Mouse (Mus musculus) kidney, adult 8-10 months (tissue): Measurements from ENCODE around the gene Dpy19l3.

ENCODE experiments used
- DNase-seq, 2 experiments: peaks; one replicate each; pipeline ENCODE4 v3.0.0; 2022

Gene Dpy19l3

DNA sequence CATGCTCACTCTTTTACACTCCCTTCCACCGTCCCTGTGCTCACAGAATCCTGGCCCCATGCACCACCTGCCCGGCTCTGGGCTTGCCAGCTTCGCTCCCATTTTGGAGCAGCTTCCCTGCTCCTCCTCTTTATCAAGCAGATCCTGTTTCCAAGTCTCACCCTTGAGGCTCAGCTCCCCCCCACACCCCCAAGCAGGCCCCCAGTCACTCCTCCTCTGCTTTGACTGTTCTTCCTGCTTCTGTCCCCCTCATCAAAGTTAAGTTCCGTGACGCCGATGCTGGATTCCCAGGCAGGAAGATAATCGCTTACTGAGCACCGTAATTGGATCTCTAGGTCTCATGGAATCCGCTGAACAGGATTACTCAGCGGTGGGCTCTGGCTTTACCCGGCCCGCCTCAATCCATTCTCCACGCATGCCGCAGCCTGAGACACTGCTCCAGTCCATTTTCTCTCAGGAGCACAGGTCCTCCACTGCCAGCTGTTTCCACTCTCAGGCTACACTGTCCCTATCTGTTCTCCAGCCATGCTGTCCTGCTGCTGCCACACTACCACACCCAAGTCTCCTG is 6.8 kb downstream of the Dpy19l3 start:
- DNase-seq: no peak

DNA sequence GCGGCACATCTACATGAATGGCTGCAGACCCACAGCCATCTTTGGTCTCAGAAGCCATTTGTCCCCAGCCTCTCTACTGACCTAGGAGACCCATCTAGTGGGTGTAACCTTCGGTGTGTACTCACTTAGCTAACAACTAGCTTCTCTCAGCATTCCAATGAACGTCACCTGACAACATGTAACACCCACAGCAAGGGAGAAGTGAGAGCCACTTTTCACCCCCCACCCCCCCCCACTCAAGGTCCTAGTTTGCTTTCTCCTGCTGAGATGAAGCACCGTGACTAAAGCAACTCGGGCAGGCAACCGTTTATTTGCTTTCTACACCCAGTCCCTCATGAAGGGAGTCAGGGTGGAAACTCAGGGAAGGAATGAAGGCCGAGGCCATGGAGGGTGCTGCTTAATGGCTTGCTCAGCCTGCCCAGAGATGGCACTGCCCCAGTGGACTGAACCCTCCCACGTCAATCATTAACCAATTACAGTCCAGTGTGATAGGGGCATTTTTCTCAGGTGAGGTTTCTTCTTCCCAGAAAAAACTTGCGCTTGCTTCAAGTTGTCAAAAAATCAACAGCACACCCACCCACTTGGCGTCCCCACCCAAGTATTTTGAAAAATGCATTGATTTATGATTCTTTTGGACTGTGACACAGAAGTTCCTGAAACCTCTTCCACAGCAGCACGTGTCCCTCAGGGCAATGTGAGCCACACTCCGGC is 7.4 kb downstream of the Dpy19l3 start:
- peak; percentile 25 to 30 for DNase-seq

DNA sequence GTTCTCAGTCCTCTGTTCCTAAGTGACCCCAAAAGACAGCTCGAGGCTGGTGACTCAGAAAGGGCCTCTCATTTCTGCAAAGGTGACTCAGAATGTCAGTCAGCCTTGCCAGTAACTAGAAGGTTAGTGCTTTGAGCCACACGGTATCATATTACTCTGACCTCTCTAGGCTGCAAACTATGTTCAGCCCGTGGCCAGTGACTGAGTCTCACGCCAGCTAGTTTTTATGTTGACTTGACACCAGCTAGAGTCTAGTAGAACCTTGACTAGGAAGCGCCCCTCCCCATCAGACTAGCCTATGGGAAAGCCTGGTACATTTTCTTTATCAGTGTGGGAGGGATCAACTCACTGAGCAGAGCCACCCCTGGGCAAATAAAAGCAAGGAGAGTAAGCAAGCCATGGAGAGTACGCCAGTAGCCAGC is 9.0 kb downstream of the Dpy19l3 start:
- DNase-seq: no peak

DNA sequence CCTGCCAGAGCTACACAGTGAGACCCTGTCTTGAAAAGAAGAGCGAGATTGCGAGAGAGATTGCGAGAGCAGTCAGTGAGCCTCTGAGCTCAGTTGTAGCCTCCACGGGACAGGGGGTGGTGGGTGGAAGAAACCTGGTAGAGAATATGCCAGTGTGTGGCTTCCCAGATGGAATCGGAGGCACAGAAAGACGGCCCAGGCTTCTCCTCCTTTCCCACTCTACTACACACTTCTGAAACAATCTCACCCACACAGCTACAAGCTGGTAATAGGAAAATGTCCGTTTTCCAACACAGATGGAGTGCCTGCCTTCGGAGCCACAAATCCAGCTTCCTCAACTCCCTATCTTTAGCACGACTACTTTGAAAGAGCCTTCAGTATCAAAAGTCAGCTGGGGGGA is 9.5 kb downstream of the Dpy19l3 start:
- no peak for DNase-seq

DNA sequence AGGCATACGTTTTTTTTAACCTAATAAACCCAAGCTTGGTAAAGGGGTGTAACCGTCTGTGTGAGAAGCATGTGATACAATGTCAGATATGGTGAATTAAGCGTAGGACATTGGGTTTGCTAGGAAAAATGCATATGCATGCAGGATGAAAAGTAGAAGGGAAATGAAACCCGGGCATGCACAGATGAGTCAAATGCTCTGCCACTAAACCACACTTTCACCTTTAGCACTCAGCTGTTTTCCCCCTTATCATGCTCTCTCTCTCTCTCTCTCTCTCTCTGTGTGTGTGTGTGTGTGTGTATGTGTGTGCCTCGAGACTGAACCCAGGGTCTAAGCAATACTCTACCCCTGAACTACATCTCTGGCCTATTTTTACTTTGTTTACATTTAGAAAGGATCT is 11.9 kb downstream of the Dpy19l3 start:
- DNase-seq: no peak

DNA sequence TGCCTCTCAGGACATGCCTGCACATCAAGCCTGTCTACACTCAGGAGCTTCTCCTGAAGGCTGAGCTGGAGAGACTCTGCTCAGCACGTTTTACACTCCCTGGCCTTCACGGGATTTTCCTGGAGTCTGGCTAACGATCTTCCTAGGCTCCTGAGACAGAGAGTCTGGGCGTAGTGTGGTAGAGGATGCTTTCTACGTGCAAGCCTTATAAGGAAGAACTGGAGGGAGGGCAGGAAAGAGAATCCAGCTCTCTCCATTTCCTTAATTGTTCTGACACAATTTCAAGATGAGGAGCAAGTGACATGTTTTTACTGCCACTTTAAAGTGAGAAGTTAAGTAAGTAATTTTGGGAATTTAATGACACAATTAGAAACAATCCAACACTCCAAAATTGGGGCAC is 12.4 kb downstream of the Dpy19l3 start:
- DNase-seq: no peak

DNA sequence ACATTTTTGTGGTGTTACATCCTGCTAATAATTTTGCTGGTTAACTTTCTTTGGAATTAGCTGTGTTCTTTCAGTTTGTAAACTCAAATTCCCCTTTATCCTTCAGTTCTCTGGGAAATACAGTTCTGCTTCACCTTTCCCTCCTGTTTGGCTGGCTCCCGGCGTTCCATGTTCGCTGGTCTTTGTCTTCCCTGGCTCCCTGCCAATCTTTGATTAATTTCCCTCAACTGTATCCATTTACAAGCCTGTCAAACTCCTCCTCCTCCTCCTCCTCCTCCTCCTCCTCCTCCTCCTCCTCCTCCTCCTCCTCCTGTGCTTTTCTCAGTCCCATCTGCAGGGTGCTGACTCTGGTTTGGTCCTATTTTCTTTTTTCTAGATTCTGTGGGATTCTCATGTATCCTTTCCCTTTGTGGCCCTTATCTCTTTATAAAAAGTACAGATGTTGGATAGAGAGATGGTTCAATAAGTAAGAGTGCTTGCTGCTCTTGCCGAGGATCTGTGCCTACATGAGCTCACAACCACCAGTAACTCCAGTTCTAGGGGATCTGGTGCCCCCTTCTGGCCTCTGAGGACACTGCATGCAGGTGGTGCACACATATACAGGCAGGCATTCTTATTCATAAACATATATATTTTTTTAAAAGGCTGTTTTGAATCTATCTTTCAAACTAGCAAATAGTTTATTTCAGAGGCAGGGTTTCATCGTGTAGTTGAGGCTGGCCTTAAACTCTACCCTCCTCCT is 13.6 kb downstream of the Dpy19l3 start:
- DNase-seq: peak in 1 of 2 experiments; percentile 71

DNA sequence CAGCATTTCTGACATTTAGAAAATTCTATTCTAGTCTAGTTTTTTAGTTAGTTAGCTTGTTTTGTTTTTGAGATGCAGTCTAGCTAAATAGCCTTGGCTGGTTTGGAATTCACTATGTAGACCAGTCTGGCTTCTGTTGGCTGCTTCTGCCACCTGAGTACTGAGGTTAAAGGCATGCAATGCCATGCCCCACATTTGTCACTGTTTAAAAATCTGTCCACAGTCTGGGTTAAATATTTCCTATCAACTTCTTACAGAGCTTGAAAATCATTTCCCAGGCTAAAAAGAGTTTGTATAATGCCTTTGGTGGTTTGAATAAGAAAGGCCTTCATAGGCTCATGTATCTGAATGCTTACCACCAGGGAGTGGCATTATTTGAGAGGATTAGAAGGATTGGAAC is 15.4 kb downstream of the Dpy19l3 start:
- DNase-seq: peak; percentile 34 to 61

DNA sequence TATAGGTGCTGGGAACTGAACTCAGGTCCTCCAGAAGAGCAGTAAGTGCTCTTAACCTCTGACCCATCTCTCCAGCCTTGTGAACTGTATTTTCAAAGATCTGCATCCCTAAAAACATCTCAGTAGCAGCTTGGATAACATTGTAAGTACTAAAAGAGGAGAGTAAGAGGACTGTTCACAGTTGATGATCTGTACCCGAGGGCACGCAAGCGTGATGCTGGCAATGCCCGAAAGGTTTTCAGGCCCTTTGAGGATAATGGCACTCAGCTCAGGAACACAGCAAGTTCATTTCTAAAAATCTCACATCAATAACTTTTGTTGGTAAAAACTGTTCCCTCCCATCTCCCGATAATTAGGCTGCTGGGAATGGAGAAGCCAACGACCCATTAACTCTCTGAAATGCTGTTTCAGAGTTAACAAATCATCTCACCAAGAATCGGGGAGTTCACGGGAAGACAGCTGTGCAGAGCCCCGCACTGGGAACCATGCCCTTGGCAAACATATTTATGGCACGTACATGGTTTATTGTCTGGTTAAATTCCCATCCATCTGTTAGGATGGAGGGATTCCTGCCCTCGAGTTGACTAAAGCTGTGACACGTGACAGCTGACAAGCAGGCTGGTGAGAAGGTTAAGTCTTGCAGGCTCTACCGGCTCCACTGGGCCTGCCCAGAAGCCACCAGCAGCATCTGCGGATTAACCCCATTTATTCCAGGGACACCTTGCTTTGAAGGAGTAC is 20.8 kb downstream of the Dpy19l3 start:
- DNase-seq: no peak

DNA sequence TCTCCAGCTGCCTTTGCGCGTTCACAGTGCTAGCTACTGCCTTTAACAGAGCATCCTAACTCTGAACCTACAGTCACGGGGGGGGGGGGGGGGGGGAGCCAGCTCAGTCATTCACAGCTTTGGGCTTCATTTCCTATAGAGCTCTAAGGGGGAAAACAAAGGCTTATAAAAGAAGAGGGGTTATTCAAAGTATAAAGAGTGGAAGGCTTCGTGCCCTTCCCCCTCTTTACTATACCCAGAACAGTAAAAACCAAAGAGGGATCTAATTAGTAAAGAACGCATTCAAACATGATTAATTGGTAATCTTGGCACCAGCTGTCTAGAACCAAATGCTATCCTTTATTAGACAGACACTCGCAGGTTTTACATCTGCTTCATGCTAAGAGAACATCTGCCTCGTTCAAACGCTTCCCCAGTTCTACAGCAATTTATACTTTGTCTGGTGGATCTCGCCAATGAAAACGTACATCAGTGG is 21.6 kb downstream of the Dpy19l3 start:
- no peak for DNase-seq

DNA sequence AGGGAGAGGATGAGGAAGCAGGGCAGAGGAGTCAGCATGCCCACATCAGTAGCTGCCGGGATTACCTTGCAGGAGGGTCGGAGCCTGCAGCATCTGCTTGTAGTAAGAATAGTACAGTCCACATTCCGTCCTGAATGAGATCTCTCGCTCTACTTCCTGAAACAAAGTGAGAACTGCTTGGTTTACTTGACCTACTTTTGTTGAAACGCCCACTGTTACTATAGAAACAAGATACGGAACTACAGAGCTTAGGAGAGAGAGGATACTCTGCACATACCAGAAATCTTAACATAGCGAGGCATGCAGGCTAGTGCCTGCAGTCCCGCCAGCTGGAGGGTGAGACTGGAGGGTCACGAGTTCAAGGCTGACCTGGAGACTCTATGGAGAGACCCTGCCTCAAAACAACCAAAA is 24.6 kb downstream of the Dpy19l3 start:
- no peak for DNase-seq

DNA sequence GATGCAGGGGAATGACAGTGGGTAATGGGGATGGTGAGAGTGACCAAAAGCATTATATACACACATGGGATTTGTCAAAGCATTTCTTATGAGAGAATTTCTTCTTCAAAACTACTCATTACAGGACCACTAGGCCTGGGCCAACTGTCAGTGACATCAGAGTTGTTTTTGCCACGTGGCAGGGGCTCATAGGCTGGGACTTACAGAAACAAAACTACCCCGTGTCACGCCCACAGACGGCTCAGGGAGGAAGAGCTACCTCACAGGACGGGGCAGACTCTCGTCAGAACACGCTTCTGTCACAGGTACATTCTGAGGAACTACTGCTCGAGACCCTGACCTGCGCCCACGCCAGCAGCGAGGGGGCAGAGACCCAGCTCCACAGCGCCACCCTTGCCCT is 25.9 kb downstream of the Dpy19l3 start:
- DNase-seq: no peak

DNA sequence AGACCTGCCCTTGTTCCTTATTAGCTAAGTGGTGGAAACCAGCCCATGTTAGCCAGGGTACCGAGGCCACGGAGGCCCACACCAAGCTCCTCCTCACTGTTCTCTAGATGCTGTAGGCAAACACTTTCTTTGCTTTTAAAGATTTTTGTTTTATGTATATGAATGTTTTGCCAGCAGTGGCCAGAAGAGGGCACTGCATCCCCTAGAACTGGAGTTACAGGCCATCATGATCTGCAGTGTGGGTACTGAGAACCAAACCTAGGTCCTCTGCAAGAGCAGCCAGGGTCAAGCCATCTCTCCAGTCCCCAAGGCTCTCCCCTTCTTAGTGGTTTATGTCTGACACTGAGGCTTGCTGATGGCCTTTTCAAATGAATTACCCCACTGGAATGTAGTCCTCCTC is 31.2 kb downstream of the Dpy19l3 start:
- no peak for DNase-seq

DNA sequence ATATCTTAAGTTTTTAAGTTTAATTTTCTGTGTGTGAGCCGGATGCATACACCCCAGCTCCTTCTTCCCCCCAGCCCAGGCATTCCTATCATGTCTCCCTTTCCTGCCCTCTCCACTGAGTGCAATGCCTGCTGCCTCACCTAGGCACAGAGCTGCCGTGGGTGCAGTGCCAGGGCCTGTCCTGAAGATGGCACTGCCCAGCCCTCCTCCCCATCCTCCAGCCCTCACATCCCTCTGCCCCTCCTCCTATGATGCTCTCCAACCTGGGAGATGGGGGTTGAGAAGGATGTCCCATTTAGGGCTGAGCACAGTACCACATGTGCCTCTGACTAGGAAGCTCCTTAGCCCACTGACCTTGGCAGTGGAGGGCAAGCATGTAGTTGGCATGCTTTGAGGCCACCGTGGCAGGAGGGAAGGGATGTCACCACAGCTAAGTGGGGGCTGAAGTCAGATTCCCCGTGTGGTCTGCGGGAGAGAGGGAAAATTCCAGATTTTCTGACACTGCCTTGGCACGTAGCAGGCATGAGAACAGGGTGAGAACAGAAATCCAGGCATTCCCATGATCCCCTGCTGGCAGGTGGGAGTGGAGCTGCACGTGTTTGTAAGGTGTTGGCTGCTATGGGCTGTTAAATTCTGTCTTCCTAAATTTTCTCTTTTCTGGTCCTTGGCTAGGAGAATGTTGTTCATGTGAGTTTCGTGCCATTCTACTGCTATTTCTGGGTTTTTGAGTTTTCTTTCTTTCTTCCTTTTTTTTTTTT is 35.7 kb downstream of the Dpy19l3 start:
- DNase-seq: no peak

DNA sequence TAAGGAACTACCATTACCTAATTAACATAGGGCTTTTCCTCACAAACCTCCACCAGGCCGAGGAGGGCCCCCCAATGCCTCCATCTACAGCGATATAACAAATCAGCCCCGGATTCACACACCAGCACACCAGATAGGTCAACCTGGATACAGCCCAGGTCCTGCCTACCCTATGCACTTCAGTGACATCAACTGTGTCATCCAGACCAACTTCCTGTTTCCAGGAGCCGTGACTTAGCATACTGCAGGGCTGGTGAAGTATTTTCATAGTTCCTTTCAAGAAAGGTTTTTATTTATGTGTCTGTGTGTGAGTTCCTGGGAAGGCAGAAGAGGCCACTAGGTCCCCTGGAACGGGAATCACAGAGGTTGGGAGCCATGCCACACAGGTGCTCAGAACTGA is 43.9 kb downstream of the Dpy19l3 start:
- DNase-seq: no peak

DNA sequence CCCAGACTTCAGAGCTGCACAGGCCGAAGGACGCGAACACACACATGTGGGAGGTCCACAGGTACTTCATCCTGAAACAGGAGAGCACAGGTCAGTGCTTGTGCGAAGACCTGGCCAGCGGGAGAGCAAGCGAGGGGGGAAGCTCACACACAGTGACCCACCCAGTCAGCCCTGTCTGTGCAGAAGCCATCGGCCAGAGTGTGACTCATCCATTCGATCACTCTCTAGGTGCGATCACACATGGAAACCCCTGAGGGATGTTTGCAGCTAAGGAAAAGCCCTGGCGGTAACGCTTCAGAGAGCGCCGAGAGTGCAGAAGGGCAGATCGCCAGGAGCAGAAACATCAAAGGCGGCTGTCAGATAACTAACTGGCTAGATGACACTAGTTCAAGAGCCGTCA is 46.2 kb downstream of the Dpy19l3 start:
- peak in 1 of 2 experiments; percentile 30 for DNase-seq

DNA sequence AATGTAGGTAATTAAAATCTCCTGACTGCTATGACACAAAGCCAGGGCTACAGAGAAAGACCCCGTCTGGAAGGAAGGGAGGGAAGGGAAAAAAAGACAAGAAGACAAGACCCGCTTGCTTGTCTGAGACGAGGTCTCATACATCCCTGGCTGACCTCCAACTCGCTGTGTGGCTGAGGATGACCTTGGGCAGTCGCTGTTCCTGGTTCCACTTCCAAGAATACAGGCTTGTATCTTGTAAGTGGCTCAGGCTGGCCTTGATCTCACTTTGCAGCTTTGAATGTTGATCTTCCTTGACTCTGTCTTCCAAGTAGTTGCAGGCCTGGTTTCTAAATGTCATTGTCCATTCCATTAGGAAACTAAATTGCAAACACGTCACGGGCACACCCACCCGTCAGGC is 55.2 kb downstream of the Dpy19l3 start:
- DNase-seq: no peak

DNA sequence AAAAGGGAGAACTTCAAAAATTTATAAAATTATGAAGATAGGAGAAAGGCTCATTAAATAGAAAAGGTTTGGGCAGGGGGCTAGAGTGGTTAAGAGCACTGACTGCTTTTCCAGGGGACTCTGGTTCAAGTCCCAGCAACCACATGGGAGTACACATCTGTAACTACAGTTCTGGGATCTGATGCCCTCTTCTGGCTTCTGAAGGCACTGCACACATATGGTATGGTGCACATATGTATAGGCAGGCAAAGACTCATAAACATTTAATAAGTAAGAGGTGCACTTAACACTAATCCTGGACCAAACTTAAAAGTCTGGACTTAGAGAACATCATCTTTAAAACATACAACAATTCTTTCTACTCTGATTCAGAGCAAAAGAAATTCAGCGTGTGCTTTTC is 56.2 kb downstream of the Dpy19l3 start:
- no peak for DNase-seq

DNA sequence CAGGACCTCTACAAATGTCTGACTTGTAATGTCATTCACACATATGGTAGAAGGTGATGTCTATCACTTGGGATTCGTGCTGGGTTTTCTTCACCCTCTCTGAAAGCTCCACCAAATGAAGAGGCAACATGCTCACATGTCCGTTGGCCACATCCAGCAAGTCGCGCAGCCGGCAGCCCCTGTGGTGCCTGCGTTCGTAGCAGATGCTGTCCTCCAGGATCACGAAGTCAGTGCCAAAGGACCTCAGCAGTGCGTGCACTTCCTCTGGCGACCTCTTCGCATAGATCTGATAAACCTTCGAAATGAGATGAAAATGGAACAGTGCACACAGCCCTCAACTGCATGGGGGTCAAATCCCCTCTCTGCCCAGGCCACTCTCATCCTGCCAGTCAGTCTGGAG is 61.6 kb downstream of the Dpy19l3 start:
- no peak for DNase-seq

DNA sequence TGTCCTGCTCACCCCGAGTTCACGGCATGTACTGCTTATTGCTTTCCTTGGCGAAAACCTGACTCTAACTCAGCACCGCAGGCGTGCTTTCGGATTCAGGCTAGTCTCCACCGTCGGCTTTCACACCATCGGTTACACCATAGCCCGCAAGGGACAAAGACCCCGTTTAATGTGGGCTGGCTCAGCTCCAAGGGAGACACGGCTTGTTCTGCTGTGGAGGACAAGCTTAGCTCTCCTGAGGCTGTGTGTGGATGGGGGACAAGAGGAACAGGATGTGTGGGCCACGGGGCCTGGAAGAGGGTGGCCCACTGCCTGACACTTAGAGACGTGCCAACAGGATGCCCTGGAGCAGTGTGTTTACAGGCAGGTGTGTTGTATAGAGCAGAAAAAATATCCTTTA is 62.1 kb downstream of the Dpy19l3 start:
- no peak for DNase-seq

DNA sequence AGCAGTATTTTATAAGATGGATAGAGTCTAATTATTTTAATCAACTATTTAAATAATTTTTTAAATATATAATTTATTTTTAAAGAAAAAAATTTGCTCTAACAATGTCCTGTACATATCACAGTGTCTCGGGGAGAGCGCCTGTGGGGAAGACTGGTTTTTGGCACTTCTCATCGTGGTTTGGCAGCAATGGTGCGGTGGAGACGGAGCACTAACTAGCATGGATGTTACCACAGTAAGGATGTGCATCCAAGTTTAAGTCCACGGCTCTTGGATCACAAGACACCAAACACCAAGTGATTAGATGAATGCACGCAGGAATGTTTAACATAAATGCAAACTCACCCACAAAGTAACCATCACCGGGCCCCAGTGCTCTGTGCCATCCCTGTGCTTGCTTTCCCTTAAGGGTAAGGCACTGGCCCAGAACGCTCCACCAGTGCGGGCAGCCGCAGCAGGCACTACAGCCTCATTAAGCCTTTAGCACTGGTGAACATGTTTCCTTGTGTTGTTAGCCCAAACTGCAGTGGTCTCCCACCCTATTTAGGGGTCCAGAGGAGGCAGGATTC is 65.4 kb downstream of the Dpy19l3 start:
- DNase-seq: no peak

DNA sequence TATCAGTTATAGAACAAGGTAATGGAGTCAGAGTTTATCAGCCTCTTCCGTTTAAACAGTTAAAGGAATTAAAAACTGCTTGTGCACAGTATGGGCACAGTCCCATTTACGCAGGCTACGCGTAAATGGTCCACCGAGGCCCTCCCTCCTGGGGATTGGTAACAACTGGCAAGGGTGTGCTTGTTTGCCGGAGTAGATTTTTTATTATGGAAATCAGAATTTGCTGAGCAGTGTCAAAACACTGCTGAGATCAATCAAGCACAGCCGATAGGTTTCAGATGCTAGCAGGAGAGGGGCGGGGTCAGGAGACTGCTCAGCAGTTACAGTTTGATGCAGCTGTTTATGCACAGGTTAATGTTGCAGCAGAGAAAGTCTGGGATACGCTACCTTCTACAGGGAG is 66.0 kb downstream of the Dpy19l3 start:
- DNase-seq: no peak
